Mouse (Mus musculus): ENCODE measurements around the gene Pde4c. TPM values are rescaled to one million over a fixed set of nuclear protein-coding genes. Genes with fewer than 3 reads are reported as not detected.

Gene Pde4c
- polyA plus RNA-seq, 1 experiment, result 0.10 TPM

GRCm38 (mm10) chr8:70710296-70710695, 13.2 kb upstream of the Pde4c start:
- TF ChIP-seq TCF12 (IDR thresholded peaks at IDR 0.05; ENCODE audit: insufficient read depth, poor library complexity, severe bottlenecking) (peak; percentile 26), MYOD1 (IDR thresholded peaks at IDR 0.05; ENCODE audit: control insufficient read depth in 1 of 3, insufficient read length in 2 of 3, low read depth in 2 of 3) (peak in 1 of 3 experiments; percentile 75), POLR2A (IDR thresholded peaks at IDR 0.05; ENCODE audit: insufficient read length, low read depth) (no peak), MYOG (IDR thresholded peaks at IDR 0.05; ENCODE audit: control insufficient read depth in 1 of 3, insufficient read depth in 1 of 3, insufficient read length in 2 of 3, low read depth in 2 of 3) (peak; percentile 8 to 82 (median 29))
- H3K4me3 ChIP-seq, result no peak overlapping the region
- H3K36me3 ChIP-seq (ENCODE audit: control insufficient read depth, insufficient read depth), result no peaks in the 10 kb centered on the region
- no peaks in the 10 kb centered on the region for H3K27me3 ChIP-seq (ENCODE audit: control insufficient read depth, insufficient read depth, insufficient read length)
- no peak overlapping the region for H3ac ChIP-seq (ENCODE audit: control insufficient read depth, insufficient read length)
- H3K4me2 ChIP-seq (ENCODE audit: low read depth), result no peak overlapping the region
- H3K79me2 ChIP-seq (ENCODE audit: control insufficient read depth, insufficient read depth), result no peaks in the 10 kb centered on the region

GRCm38 (mm10) chr8:70711041-70711440, 12.5 kb upstream of the Pde4c start:
- H3K36me3 ChIP-seq (ENCODE audit: control insufficient read depth, insufficient read depth), result no peaks in the 10 kb centered on the region
- H3K79me2 ChIP-seq (ENCODE audit: control insufficient read depth, insufficient read depth), result no peaks in the 10 kb centered on the region
- TF ChIP-seq SRF (IDR thresholded peaks at IDR 0.05; ENCODE audit: control insufficient read depth, insufficient read length, low read depth), result no peak
- no peak for TF ChIP-seq TCF12 (IDR thresholded peaks at IDR 0.05; ENCODE audit: insufficient read depth, poor library complexity, severe bottlenecking)
- no peak for TF ChIP-seq REST (IDR thresholded peaks at IDR 0.05; ENCODE audit: insufficient read depth, insufficient read length)
- TF ChIP-seq POLR2A (IDR thresholded peaks at IDR 0.05; ENCODE audit: insufficient read length, low read depth), result no peak
- TF ChIP-seq TCF3 (IDR thresholded peaks at IDR 0.05; ENCODE audit: insufficient read length, low read depth), result no peak
- TF ChIP-seq MYOD1 (IDR thresholded peaks at IDR 0.05; ENCODE audit: control insufficient read depth in 1 of 3, insufficient read length in 2 of 3, low read depth in 2 of 3), result no peak
- TF ChIP-seq MYOG (IDR thresholded peaks at IDR 0.05; ENCODE audit: control insufficient read depth in 1 of 3, insufficient read depth in 1 of 3, insufficient read length in 2 of 3, low read depth in 2 of 3), result no peak
- TF ChIP-seq E2F4 (IDR thresholded peaks at IDR 0.05; ENCODE audit: insufficient read depth), result no peak
- no peak overlapping the region for H3ac ChIP-seq (ENCODE audit: control insufficient read depth, insufficient read length)
- H3K27me3 ChIP-seq (ENCODE audit: control insufficient read depth, insufficient read depth, insufficient read length), result no peaks in the 10 kb centered on the region
- no peak overlapping the region for H3K4me3 ChIP-seq
- H3K4me2 ChIP-seq (ENCODE audit: low read depth), result no peak overlapping the region

DNA sequence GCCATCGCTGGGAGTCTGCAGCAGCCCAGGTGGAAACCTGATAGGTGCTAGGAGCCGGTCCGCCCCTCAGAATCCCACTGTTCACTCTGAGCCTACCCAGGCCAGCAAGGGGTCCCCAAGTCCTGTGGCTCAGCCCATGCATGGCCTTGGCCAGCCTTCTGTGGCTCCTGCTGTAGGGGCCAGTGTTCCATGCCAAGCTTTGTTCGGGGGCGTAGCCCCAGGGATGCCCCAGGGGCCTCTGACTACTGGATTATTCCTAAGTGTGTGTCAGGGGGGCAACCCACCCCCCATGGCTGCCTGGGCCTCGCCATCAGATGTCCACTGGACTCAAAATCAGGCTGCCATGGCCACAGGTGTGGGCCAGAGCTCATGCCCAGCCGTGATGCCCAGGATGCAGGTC, 9.5 kb upstream of the Pde4c start:
- Histone ChIP-seq H3K27me3 (ENCODE audit: control insufficient read depth, insufficient read depth, insufficient read length) (no peaks in the 10 kb centered on the region), H3K4me3 (no peak overlapping the region), H3K4me2 (ENCODE audit: low read depth) (no peak overlapping the region), H3K36me3 (ENCODE audit: control insufficient read depth, insufficient read depth) (no peaks in the 10 kb centered on the region), H3K79me2 (ENCODE audit: control insufficient read depth, insufficient read depth) (no peaks in the 10 kb centered on the region), H3ac (ENCODE audit: control insufficient read depth, insufficient read length) (no peak overlapping the region)
- TF ChIP-seq POLR2AphosphoS2 (IDR thresholded peaks at IDR 0.05; ENCODE audit: insufficient read length, low read depth) (no peak), POLR2A (IDR thresholded peaks at IDR 0.05; ENCODE audit: insufficient read length, low read depth) (no peak), E2F4 (IDR thresholded peaks at IDR 0.05; ENCODE audit: insufficient read depth) (no peak), MYOD1 (IDR thresholded peaks at IDR 0.05; ENCODE audit: control insufficient read depth in 1 of 3, insufficient read length in 2 of 3, low read depth in 2 of 3) (no peak), SRF (IDR thresholded peaks at IDR 0.05; ENCODE audit: control insufficient read depth, insufficient read length, low read depth) (no peak), MYOG (IDR thresholded peaks at IDR 0.05; ENCODE audit: control insufficient read depth in 1 of 3, insufficient read depth in 1 of 3, insufficient read length in 2 of 3, low read depth in 2 of 3) (no peak), USF1 (IDR thresholded peaks at IDR 0.05; ENCODE audit: low read depth) (no peak), MAX (IDR thresholded peaks at IDR 0.05; ENCODE audit: low read depth) (no peak), REST (IDR thresholded peaks at IDR 0.05; ENCODE audit: insufficient read depth, insufficient read length) (no peak), CEBPB (IDR thresholded peaks at IDR 0.05; ENCODE audit: insufficient read depth, poor library complexity, severe bottlenecking) (no peak), TCF3 (IDR thresholded peaks at IDR 0.05; ENCODE audit: insufficient read length, low read depth) (no peak), TCF12 (IDR thresholded peaks at IDR 0.05; ENCODE audit: insufficient read depth, poor library complexity, severe bottlenecking) (no peak)

DNA sequence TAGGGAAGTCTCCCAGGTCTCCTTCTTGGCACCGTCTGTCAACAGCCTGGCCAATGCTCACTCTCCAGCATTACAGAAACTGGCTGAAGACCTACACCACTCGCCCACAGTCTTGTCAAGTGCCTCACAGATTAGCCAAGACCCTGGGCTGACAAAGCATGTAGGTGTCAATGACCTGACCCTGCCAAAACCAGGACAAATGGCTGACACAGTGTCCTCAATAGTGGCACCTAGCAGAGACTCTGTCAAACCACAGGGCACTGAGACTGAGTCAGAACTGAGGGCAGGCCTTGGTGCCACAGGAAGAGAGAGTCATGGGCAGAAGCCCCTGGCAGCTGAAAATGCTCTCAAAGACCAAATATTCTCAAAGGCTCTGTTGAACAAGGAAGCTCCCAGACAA, 8.4 kb upstream of the Pde4c start:
- Histone ChIP-seq H3ac (ENCODE audit: control insufficient read depth, insufficient read length) (no peak overlapping the region), H3K4me2 (ENCODE audit: low read depth) (no peak overlapping the region), H3K4me3 (no peak overlapping the region), H3K79me2 (ENCODE audit: control insufficient read depth, insufficient read depth) (no peaks in the 10 kb centered on the region), H3K27me3 (ENCODE audit: control insufficient read depth, insufficient read depth, insufficient read length) (no peaks in the 10 kb centered on the region), H3K36me3 (ENCODE audit: control insufficient read depth, insufficient read depth) (no peaks in the 10 kb centered on the region)
- TF ChIP-seq REST (IDR thresholded peaks at IDR 0.05; ENCODE audit: insufficient read depth, insufficient read length) (no peak), E2F4 (IDR thresholded peaks at IDR 0.05; ENCODE audit: insufficient read depth) (no peak), POLR2AphosphoS2 (IDR thresholded peaks at IDR 0.05; ENCODE audit: insufficient read length, low read depth) (no peak), CEBPB (IDR thresholded peaks at IDR 0.05; ENCODE audit: insufficient read depth, poor library complexity, severe bottlenecking) (no peak)

- H3K4me3 ChIP-seq, result no peak overlapping the region
- no peak overlapping the region for H3K4me2 ChIP-seq (ENCODE audit: low read depth)
- H3ac ChIP-seq (ENCODE audit: control insufficient read depth, insufficient read length), result no peak overlapping the region
- H3K36me3 ChIP-seq (ENCODE audit: control insufficient read depth, insufficient read depth), result no peaks in the 10 kb centered on the region
- no peaks in the 10 kb centered on the region for H3K79me2 ChIP-seq (ENCODE audit: control insufficient read depth, insufficient read depth)
- TF ChIP-seq MYOD1 (IDR thresholded peaks at IDR 0.05; ENCODE audit: control insufficient read depth in 1 of 3, insufficient read length in 2 of 3, low read depth in 2 of 3), result no peak
- no peak for TF ChIP-seq POLR2A (IDR thresholded peaks at IDR 0.05; ENCODE audit: insufficient read length, low read depth)
- TF ChIP-seq E2F4 (IDR thresholded peaks at IDR 0.05; ENCODE audit: insufficient read depth), result no peak
- TF ChIP-seq SRF (IDR thresholded peaks at IDR 0.05; ENCODE audit: control insufficient read depth, insufficient read length, low read depth), result no peak
- no peak for TF ChIP-seq USF1 (IDR thresholded peaks at IDR 0.05; ENCODE audit: low read depth)
- TF ChIP-seq POLR2AphosphoS2 (IDR thresholded peaks at IDR 0.05; ENCODE audit: insufficient read length, low read depth), result no peak
- no peak for TF ChIP-seq CEBPB (IDR thresholded peaks at IDR 0.05; ENCODE audit: insufficient read depth, poor library complexity, severe bottlenecking)
- TF ChIP-seq TCF3 (IDR thresholded peaks at IDR 0.05; ENCODE audit: insufficient read length, low read depth), result no peak
- no peaks in the 10 kb centered on the region for H3K27me3 ChIP-seq (ENCODE audit: control insufficient read depth, insufficient read depth, insufficient read length)
These were observed 6.8 kb upstream of the Pde4c start for GRCm38 (mm10) chr8:70716521-70717400.

Data from myocyte (in vitro differentiated cells).